Mouse (Mus musculus) G1E (cell line): Measurements from ENCODE around the gene Ms4a6d. TPM values are rescaled to one million over a fixed set of nuclear protein-coding genes. Genes with fewer than 3 reads are reported as not detected.

Source experiments
- ATAC-seq: 2 replicates; pipeline ENCODE4 v1.8.0; 2016; ENCODE audit warnings: mild to moderate bottlenecking; ENCODE audit not compliant: insufficient number of reproducible peaks, poor library complexity, low FRiP score, severe bottlenecking; ENCODE audit errors: extremely low read depth
- DNase-seq: peaks from one replicate; pipeline ENCODE4 v3.0.0; 2012; ENCODE audit warnings: low spot score
- H3K27me3 ChIP-seq: 2 replicates; pipeline ENCODE4 v1.6.1; 2012; ENCODE audit warnings: mild to moderate bottlenecking, low read length, inconsistent platforms; ENCODE audit not compliant: insufficient read depth
- H3K36me3 ChIP-seq: replicated peaks from 2 replicates; pipeline ENCODE3; 2012; ENCODE audit warnings: mild to moderate bottlenecking, inconsistent platforms
- H3K4me1 ChIP-seq: 2 replicates; pipeline ENCODE4 v1.6.1; 2012; ENCODE audit warnings: low read depth, low read length, inconsistent platforms, mixed read lengths; ENCODE audit not compliant: insufficient read depth
- H3K4me3 ChIP-seq: 2 replicates; pipeline ENCODE4 v1.5.1; 2012; ENCODE audit warnings: low read depth, mild to moderate bottlenecking, inconsistent platforms, low read length, moderate library complexity, mixed read lengths
- H3K9me3 ChIP-seq: replicated peaks from 2 replicates; pipeline ENCODE4 v1.6.1; 2012; ENCODE audit warnings: inconsistent platforms
- CTCF ChIP-seq: IDR thresholded peaks from 2 replicates; pipeline ENCODE4 v1.5.1; 2012; ENCODE audit warnings: low read depth, low read length, inconsistent platforms, mixed read lengths
- GATA1 ChIP-seq: IDR thresholded peaks from 2 replicates; pipeline ENCODE4 v1.6.1; 2012; ENCODE audit warnings: borderline replicate concordance, low read length, inconsistent platforms, mixed read lengths
- GATA2 ChIP-seq: IDR thresholded peaks from 2 replicates; pipeline ENCODE4 v1.6.1; 2012; ENCODE audit warnings: low read depth, low read length, inconsistent platforms, borderline replicate concordance
- POLR2AphosphoS5 ChIP-seq: IDR thresholded peaks from 2 replicates; pipeline ENCODE4 v1.6.1; 2012; ENCODE audit warnings: low read depth, low read length, inconsistent platforms; ENCODE audit not compliant: insufficient replicate concordance
- TAL1 ChIP-seq: conservative IDR thresholded peaks from 2 replicates; pipeline ENCODE4 v1.6.1; 2012; ENCODE audit warnings: low read depth, low read length, inconsistent platforms, mixed read lengths
- polyA plus RNA-seq: library from polyadenylated mRNA; stranded (reverse); fragments of >175 nt; gene quantifications from 2 replicates; pipeline ENCODE4 v1.2.3, GENCODE M21; 2012
- total RNA-seq, 2 experiments: library from RNA; stranded (forward) in 1 of 2; stranded (reverse) in 1 of 2; fragments of 200-1000 nt in 1 of 2; fragments of >200 nt in 1 of 2; fragmentation: Nextera tagmentation in 1 of 2; gene quantifications; 2 replicates each; pipeline ENCODE4 v1.2.3; 2014 to 2017

The Ms4a6d gene
- total and polyA plus RNA-seq, 3 experiments: 0.05 to 2.2 TPM; not detected in 1

DNA sequence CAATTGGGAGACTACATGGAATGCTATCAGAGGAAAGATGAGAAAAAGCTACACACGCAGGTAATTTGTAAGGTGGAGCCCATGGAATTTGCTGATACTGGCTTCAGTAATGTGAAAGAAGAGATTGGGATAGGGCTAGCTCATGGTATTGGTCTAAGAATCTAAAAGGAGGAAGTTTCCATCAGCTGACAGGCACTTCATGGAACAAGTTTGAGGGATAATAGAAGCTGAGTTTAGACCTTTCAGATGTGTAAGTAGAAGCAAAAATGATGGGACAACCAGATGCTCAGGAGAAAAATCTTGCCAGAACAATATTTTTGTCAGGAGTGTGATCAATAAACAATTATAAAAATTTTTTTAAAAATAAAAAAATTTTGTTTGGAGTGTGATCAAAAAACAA lies 29.1 kb upstream of the Ms4a6d start:
- TF ChIP-seq GATA2 (no peak), CTCF (no peak), POLR2AphosphoS5 (no peak), GATA1 (no peak), TAL1 (no peak)
- H3K4me3 ChIP-seq: no peak overlapping the region
- H3K27me3 ChIP-seq: no peaks in the 10 kb centered on the region
- no peaks in the 10 kb centered on the region for H3K9me3 ChIP-seq
- no peaks in the 10 kb centered on the region for H3K36me3 ChIP-seq
- peaks cover 29% of the 10 kb centered on the region for H3K4me1 ChIP-seq
- ATAC-seq (no peak), DNase-seq (no peak)

DNA sequence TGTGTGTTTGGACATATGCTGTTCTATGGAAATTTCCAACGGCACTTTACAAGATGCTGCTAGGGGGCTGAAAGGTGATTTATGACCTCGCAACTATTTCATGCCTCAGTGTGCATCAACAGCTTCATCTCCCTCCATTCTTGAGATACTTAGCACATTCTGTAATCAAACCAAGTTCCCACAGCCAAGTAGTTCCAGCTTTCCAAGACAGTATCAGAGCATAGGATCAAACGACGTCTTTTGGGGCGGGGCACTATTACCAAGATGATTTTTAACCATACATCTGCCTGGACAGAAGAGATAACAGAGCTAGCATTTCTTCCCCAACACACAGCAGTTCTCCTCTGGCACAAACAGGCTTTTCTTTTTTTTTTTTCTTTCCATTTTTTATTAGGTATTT lies 20.6 kb upstream of the Ms4a6d start:
- ATAC-seq (no peak; the same call in 1 of the 2 replicates), DNase-seq (no peak)
- Histone ChIP-seq H3K4me3 (no peak overlapping the region; the same call in 1 of the 2 replicates), H3K9me3 (no peaks in the 10 kb centered on the region), H3K36me3 (no peaks in the 10 kb centered on the region), H3K27me3 (no peaks in the 10 kb centered on the region), H3K4me1 (peaks cover 30% of the 10 kb centered on the region)
- TF ChIP-seq POLR2AphosphoS5 (no peak), TAL1 (peak; percentile 53)

DNA sequence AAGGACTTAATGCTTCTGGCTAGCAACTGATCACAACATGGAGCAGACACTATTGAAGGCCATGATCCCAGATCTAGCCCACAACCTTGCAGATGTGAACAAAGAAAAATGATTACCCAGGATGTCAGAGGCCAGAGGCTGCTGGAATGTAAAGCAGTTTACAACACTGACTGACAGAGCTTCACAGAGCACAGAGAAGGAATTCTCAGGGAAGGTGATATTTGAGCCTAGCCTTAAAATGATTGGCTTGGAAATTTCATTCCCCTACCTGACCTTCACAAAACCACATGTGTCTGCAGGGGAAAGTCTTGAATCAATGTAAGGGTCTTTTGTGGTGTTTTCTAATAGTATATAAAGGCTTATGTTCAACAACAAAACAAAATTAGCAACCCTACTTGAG lies 20.2 kb upstream of the Ms4a6d start:
- peaks cover 32% of the 10 kb centered on the region for H3K4me1 ChIP-seq
- no peaks in the 10 kb centered on the region for H3K9me3 ChIP-seq
- H3K27me3 ChIP-seq: no peaks in the 10 kb centered on the region
- TF ChIP-seq GATA1 (no peak), TAL1 (no peak), POLR2AphosphoS5 (no peak), CTCF (no peak), GATA2 (no peak)
- no peak for ATAC-seq
- no peak overlapping the region; the same call in 1 of the 2 replicates for H3K4me3 ChIP-seq
- H3K36me3 ChIP-seq: no peaks in the 10 kb centered on the region
- no peak for DNase-seq

DNA sequence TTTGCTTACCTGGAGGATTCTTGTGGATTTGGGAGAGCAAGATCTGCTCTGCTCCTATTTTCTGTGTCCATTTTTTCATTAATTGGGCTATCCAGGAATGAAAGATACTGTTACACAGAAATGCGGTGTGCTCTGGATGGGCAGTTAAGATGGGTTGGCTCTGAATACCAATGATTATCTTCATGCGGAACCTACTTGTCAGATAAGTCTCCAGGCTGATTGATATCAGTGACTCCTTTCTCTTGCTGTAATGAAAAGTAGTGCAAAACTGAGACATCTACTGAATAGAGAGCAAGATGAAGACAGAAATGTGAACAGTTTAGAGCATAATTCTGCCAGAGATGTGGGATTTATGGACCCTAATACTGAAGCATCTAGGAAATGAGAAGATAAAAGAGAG lies 18.9 kb upstream of the Ms4a6d start, which contains the start of gene Ms4a2:
TSS of gene Ms4a2 (minus strand) at position 169 of the 400 bp plus-strand sequence.
- Histone ChIP-seq H3K9me3 (no peaks in the 10 kb centered on the region), H3K27me3 (no peaks in the 10 kb centered on the region), H3K36me3 (no peaks in the 10 kb centered on the region), H3K4me3 (no peak within 1 kb of the TSS), H3K4me1 (peaks cover 39% of the 10 kb centered on the region)
- ATAC-seq (no peak), DNase-seq (no peak)
- TF ChIP-seq CTCF: no peak
- no peak for TF ChIP-seq GATA2
- no peak for TF ChIP-seq GATA1
- no peak for TF ChIP-seq POLR2AphosphoS5
- TF ChIP-seq TAL1: no peak

DNA sequence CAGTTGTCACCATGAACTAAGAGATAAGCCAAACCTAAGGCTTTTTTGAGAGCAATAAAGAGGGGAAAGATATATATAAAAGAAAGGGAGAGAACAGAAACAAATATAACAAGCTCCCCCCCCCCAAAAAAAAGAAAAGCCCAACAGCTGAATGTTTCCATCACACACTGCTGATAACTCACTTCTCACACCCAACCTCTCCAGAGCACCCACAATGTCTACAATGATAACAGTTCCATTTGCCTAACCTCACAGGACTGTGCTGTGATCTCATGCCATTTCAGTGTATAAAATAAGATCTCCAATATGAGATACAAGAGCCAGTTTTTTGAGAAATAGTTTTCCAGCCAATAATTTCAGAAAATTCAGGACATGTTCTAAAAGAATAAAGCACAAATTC lies 13.3 kb upstream of the Ms4a6d start:
- no peak for ATAC-seq
- no peaks in the 10 kb centered on the region for H3K9me3 ChIP-seq
- H3K4me1 ChIP-seq: peaks cover 43% of the 10 kb centered on the region
- no peaks in the 10 kb centered on the region for H3K27me3 ChIP-seq
- TF ChIP-seq GATA1 (no peak), POLR2AphosphoS5 (no peak), CTCF (no peak), TAL1 (no peak), GATA2 (no peak)
- DNase-seq: no peak
- no peak overlapping the region for H3K4me3 ChIP-seq
- H3K36me3 ChIP-seq: no peaks in the 10 kb centered on the region

DNA sequence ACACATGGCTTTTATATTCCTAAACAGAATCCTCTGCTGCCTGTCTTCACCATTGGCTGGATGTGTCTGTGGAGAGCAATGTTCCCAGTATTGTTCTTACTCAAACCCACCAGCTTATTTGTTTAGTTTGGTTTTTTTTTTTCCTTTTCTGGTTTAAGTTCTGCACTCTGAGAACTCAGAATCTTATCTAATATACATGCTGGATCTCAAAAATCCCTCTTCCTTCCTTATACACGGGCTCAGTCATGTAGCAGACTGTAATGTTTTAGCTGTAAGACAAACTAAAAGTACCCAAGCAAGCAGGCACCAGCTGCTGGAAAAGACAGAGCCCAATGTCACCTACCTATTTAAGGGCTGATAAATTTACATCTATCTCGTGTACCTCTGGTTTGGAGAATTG lies 10.2 kb upstream of the Ms4a6d start:
- TF ChIP-seq GATA2: no peak
- TF ChIP-seq GATA1: no peak
- TF ChIP-seq TAL1: no peak
- no peak for TF ChIP-seq POLR2AphosphoS5
- no peak for TF ChIP-seq CTCF
- ATAC-seq (no peak), DNase-seq (no peak)
- no peaks in the 10 kb centered on the region for H3K36me3 ChIP-seq
- peaks cover 51% of the 10 kb centered on the region for H3K4me1 ChIP-seq
- no peak overlapping the region for H3K4me3 ChIP-seq
- H3K27me3 ChIP-seq: no peaks in the 10 kb centered on the region
- H3K9me3 ChIP-seq: no peaks in the 10 kb centered on the region

DNA sequence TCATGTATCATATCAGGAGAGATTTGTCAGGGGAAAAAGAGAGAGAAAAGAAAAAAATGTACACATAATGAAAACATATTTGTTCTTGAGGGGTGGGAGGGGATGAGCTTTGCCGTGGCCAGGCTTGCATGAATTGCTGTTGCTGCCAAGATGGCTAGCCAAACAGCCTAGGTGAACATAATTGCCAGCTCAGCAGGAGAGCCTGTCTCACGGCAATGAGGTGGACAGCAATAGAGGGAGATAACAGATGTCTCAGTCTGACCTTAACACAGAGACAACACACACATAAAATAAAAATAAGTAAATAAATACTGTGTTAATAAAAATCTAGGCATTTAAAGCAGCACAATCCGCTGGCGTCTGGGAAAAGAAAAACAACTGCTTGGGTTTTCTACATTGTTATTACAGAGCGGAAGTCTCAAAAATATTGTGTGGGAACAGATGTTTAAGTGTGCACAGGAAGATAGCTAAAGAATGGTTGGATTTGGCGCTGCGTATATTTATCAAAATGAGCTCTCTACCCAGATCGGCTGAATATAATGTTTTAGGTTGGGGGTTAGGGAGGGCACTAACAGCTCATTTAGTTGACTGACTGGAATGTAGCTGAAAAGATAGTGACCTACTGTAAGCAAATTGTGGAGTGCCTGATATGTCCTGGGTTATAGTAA lies 9.3 kb upstream of the Ms4a6d start:
- H3K27me3 ChIP-seq: 0 out of 2 replicates have a peak, but pooled peaks cover 2% of the 10 kb centered on the region
- ATAC-seq (no peak), DNase-seq (no peak)
- no peaks in the 10 kb centered on the region for H3K9me3 ChIP-seq
- H3K4me3 ChIP-seq: no peak overlapping the region; the same call in 1 of the 2 replicates
- peaks cover 50% of the 10 kb centered on the region for H3K4me1 ChIP-seq
- H3K36me3 ChIP-seq: no peaks in the 10 kb centered on the region
- TF ChIP-seq TAL1: no peak
- no peak for TF ChIP-seq CTCF
- TF ChIP-seq GATA2: no peak
- TF ChIP-seq GATA1: no peak
- TF ChIP-seq POLR2AphosphoS5: no peak
